Mouse (Mus musculus): Measurements from ENCODE around the gene Med27. TPM values are rescaled to one million over a fixed set of nuclear protein-coding genes. Genes with fewer than 3 reads are reported as not detected.
"Not testable (repeated sequence)": the region's sequence is repeated elsewhere in the genome, so short reads cannot be mapped to it uniquely, and the experiment has no call there.

Gene Med27
- polyA plus RNA-seq, 1 experiment from 2014 or later, result 57.9 TPM

GRCm38 (mm10) chr2:29516621-29517170 lies 170.1 kb downstream of the Med27 start:
- H3K4me3 ChIP-seq, result no peak overlapping the region
- no peaks in the 10 kb centered on the region for H3K9me3 ChIP-seq
- peaks cover 67% of the 10 kb centered on the region for H3K4me1 ChIP-seq
- DNase-seq (ENCODE audit: low spot score), result peak; percentile 41
- no peaks in the 10 kb centered on the region for H3K36me3 ChIP-seq (replicated peaks)
- H3K27me3 ChIP-seq (replicated peaks; ENCODE audit: low read depth, poor library complexity, severe bottlenecking), result peaks cover 14% of the 10 kb centered on the region
- 25% methylated on average over 9 of the region's 9 CpGs for WGBS
- peak overlapping the region; percentile 51 for H3K27ac ChIP-seq (replicated peaks)

- Histone ChIP-seq H3K27ac (replicated peaks) (no peak overlapping the region), H3K4me3 (no peak overlapping the region), H3K27me3 (replicated peaks; ENCODE audit: low read depth, poor library complexity, severe bottlenecking) (peaks cover 14% of the 10 kb centered on the region), H3K4me1 (peaks cover 54% of the 10 kb centered on the region), H3K36me3 (replicated peaks) (no peaks in the 10 kb centered on the region; the same call in 1 of the 2 replicates), H3K9me3 (no peaks in the 10 kb centered on the region)
- DNase-seq (ENCODE audit: low spot score), result no peak
- 40% methylated on average over 3 of the region's 3 CpGs for WGBS
Measured at GRCm38 (mm10) chr2:29519402-29519801, 172.8 kb downstream of the Med27 start.

- Histone ChIP-seq H3K9me3 (no peaks in the 10 kb centered on the region), H3K36me3 (replicated peaks) (no peaks in the 10 kb centered on the region; the same call in 1 of the 2 replicates), H3K4me3 (no peak overlapping the region), H3K27ac (replicated peaks) (no peak overlapping the region), H3K4me1 (peaks cover 56% of the 10 kb centered on the region), H3K27me3 (replicated peaks; ENCODE audit: low read depth, poor library complexity, severe bottlenecking) (peaks cover 14% of the 10 kb centered on the region)
- no peak for DNase-seq (ENCODE audit: low spot score)
- 84% methylated on average over 6 of the region's 6 CpGs for WGBS
Measured at GRCm38 (mm10) chr2:29520206-29520605, 173.6 kb downstream of the Med27 start.

- peaks cover 59% of the 10 kb centered on the region for H3K4me1 ChIP-seq
- H3K27ac ChIP-seq (replicated peaks), result no peak overlapping the region
- DNase-seq (ENCODE audit: low spot score), result no peak
- WGBS, result 79% methylated on average over 7 of the region's 7 CpGs
- H3K9me3 ChIP-seq, result no peaks in the 10 kb centered on the region
- H3K4me3 ChIP-seq, result no peak overlapping the region
- H3K36me3 ChIP-seq (replicated peaks), result no peaks in the 10 kb centered on the region; the same call in 1 of the 2 replicates
- peaks cover 14% of the 10 kb centered on the region for H3K27me3 ChIP-seq (replicated peaks; ENCODE audit: low read depth, poor library complexity, severe bottlenecking)
Measured at GRCm38 (mm10) chr2:29521486-29521885, 174.9 kb downstream of the Med27 start.

- no peak overlapping the region for H3K4me3 ChIP-seq
- H3K27me3 ChIP-seq (replicated peaks; ENCODE audit: low read depth, poor library complexity, severe bottlenecking), result peaks cover 5% of the 10 kb centered on the region
- no peaks in the 10 kb centered on the region; the same call in 1 of the 2 replicates for H3K36me3 ChIP-seq (replicated peaks)
- no peaks in the 10 kb centered on the region for H3K9me3 ChIP-seq
- peaks cover 54% of the 10 kb centered on the region for H3K4me1 ChIP-seq
- WGBS, result 79% methylated on average over 12 of the region's 12 CpGs
- DNase-seq (ENCODE audit: low spot score), result no peak
- H3K27ac ChIP-seq (replicated peaks), result peak overlapping the region; percentile 15; the same call in 1 of the 2 replicates
Measured at GRCm38 (mm10) chr2:29523918-29524811, 177.5 kb downstream of the Med27 start.

GRCm38 (mm10) chr2:29525273-29525805 lies 178.7 kb downstream of the Med27 start:
- Histone ChIP-seq H3K27me3 (replicated peaks; ENCODE audit: low read depth, poor library complexity, severe bottlenecking) (no peaks in the 10 kb centered on the region), H3K27ac (replicated peaks) (peak overlapping the region; percentile 37), H3K36me3 (replicated peaks) (no peaks in the 10 kb centered on the region; the same call in 1 of the 2 replicates), H3K4me3 (no peak overlapping the region), H3K4me1 (peaks cover 52% of the 10 kb centered on the region), H3K9me3 (no peaks in the 10 kb centered on the region)
- no peak for DNase-seq (ENCODE audit: low spot score)
- 47% methylated on average over 4 of the region's 4 CpGs for WGBS

- H3K27ac ChIP-seq (replicated peaks), result 0 out of 2 replicates have a peak overlapping the region, but pooled peaks have one; percentile 37
- no peaks in the 10 kb centered on the region for H3K27me3 ChIP-seq (replicated peaks; ENCODE audit: low read depth, poor library complexity, severe bottlenecking)
- no peak for DNase-seq (ENCODE audit: low spot score)
- H3K9me3 ChIP-seq, result no peaks in the 10 kb centered on the region
- H3K36me3 ChIP-seq (replicated peaks), result no peaks in the 10 kb centered on the region; the same call in 1 of the 2 replicates
- H3K4me1 ChIP-seq, result peaks cover 52% of the 10 kb centered on the region
- 68% methylated on average over 14 of the region's 14 CpGs for WGBS
- no peak overlapping the region for H3K4me3 ChIP-seq
Measured at GRCm38 (mm10) chr2:29526266-29526665, 179.6 kb downstream of the Med27 start.

GRCm38 (mm10) chr2:29527480-29527879 lies 180.9 kb downstream of the Med27 start:
- not testable (repeated sequence) for H3K27ac ChIP-seq (replicated peaks); H3K9me3 ChIP-seq
- 83% methylated on average over 9 of the region's 9 CpGs for WGBS

GRCm38 (mm10) chr2:29528811-29529210 lies 182.2 kb downstream of the Med27 start:
- 95% methylated on average over 5 of the region's 5 CpGs for WGBS

More at GRCm38 (mm10) chr2:29527480-29527879, 180.9 kb downstream of the Med27 start:
- H3K4me3 ChIP-seq; DNase-seq (ENCODE audit: low spot score); H3K27me3 ChIP-seq (replicated peaks; ENCODE audit: low read depth, poor library complexity, severe bottlenecking); H3K36me3 ChIP-seq (replicated peaks): not testable (repeated sequence)
- peaks cover 52% of the 10 kb centered on the region for H3K4me1 ChIP-seq

GRCm38 (mm10) chr2:29529788-29530187 lies 183.2 kb downstream of the Med27 start:
- H3K27me3 ChIP-seq (replicated peaks; ENCODE audit: low read depth, poor library complexity, severe bottlenecking); DNase-seq (ENCODE audit: low spot score); H3K27ac ChIP-seq (replicated peaks); H3K9me3 ChIP-seq; H3K36me3 ChIP-seq (replicated peaks); H3K4me3 ChIP-seq: not testable (repeated sequence)
- WGBS, result 95% methylated on average over 2 of the region's 2 CpGs
- H3K4me1 ChIP-seq, result peaks cover 34% of the 10 kb centered on the region

More at GRCm38 (mm10) chr2:29528811-29529210, 182.2 kb downstream of the Med27 start:
- no peak overlapping the region for H3K4me3 ChIP-seq
- no peak for DNase-seq (ENCODE audit: low spot score)
- peaks cover 43% of the 10 kb centered on the region for H3K4me1 ChIP-seq
- H3K27ac ChIP-seq (replicated peaks), result no peak overlapping the region
- H3K36me3 ChIP-seq (replicated peaks), result no peaks in the 10 kb centered on the region
- no peaks in the 10 kb centered on the region for H3K27me3 ChIP-seq (replicated peaks; ENCODE audit: low read depth, poor library complexity, severe bottlenecking)
- no peaks in the 10 kb centered on the region for H3K9me3 ChIP-seq

- peaks cover 10% of the 10 kb centered on the region for H3K4me1 ChIP-seq
- H3K27ac ChIP-seq (replicated peaks), result no peak overlapping the region
- H3K4me3 ChIP-seq, result no peak overlapping the region
- H3K27me3 ChIP-seq (replicated peaks; ENCODE audit: low read depth, poor library complexity, severe bottlenecking), result no peaks in the 10 kb centered on the region
- DNase-seq (ENCODE audit: low spot score), result no peak
- WGBS, result 92% methylated on average over 3 of the region's 3 CpGs
- no peaks in the 10 kb centered on the region for H3K36me3 ChIP-seq (replicated peaks)
- no peaks in the 10 kb centered on the region for H3K9me3 ChIP-seq
Measured at GRCm38 (mm10) chr2:29532173-29532572, 185.6 kb downstream of the Med27 start.

- no peak for DNase-seq (ENCODE audit: low spot score)
- 73% methylated on average over 5 of the region's 5 CpGs for WGBS
- Histone ChIP-seq H3K9me3 (no peaks in the 10 kb centered on the region), H3K36me3 (replicated peaks) (no peaks in the 10 kb centered on the region), H3K4me1 (peaks cover 7% of the 10 kb centered on the region), H3K4me3 (no peak overlapping the region), H3K27ac (replicated peaks) (no peak overlapping the region), H3K27me3 (replicated peaks; ENCODE audit: low read depth, poor library complexity, severe bottlenecking) (no peaks in the 10 kb centered on the region)
Measured at GRCm38 (mm10) chr2:29532921-29533320, 186.3 kb downstream of the Med27 start.

All from embryonic facial prominence, embryonic 10.5 days (tissue).